Mouse (Mus musculus): ENCODE results near the gene Ang5. TPM values are rescaled to one million over a fixed set of nuclear protein-coding genes. Genes with fewer than 3 reads are reported as not detected.

The Ang5 gene
- polyA plus RNA-seq, 1 experiment from 2014 or later, result not detected

Other genes with a start within 250 kb of the Ang5 start
- not detected in 2 replicates for gene Gm16506, start 229.6 kb upstream of the Ang5 start, polyA plus RNA-seq (2014; fragmentation: Nextera tagmentation; extraction: Ambion mirVana)
- not detected in 2 replicates for gene Gm6526, start 209.2 kb upstream of the Ang5 start, polyA plus RNA-seq (2014; fragmentation: Nextera tagmentation; extraction: Ambion mirVana)
- gene Gm8180, start 172.3 kb upstream of the Ang5 start, polyA plus RNA-seq (2014; fragmentation: Nextera tagmentation; extraction: Ambion mirVana), result not detected in 2 replicates
- gene Ear1, start 81.6 kb upstream of the Ang5 start, polyA plus RNA-seq (2014; fragmentation: Nextera tagmentation; extraction: Ambion mirVana), result not detected in 2 replicates
- gene Ear10, start 33.5 kb upstream of the Ang5 start, polyA plus RNA-seq (2014; fragmentation: Nextera tagmentation; extraction: Ambion mirVana), result not detected in 2 replicates
- gene Gm8113, start 31.7 kb upstream of the Ang5 start, polyA plus RNA-seq (2014; fragmentation: Nextera tagmentation; extraction: Ambion mirVana), result 6.7 and 7.4 TPM in 2 replicates
- gene Ang6, start 45.2 kb downstream of the Ang5 start, polyA plus RNA-seq (2014; fragmentation: Nextera tagmentation; extraction: Ambion mirVana), result not detected in 2 replicates
- gene Ear2, start 145.6 kb downstream of the Ang5 start, polyA plus RNA-seq (2014; fragmentation: Nextera tagmentation; extraction: Ambion mirVana), result not detected in 2 replicates
- not detected in 2 replicates for gene Gm3327, start 166.8 kb downstream of the Ang5 start, polyA plus RNA-seq (2014; fragmentation: Nextera tagmentation; extraction: Ambion mirVana)
- not detected in 2 replicates for gene Gm8212, start 240.6 kb downstream of the Ang5 start, polyA plus RNA-seq (2014; fragmentation: Nextera tagmentation; extraction: Ambion mirVana)

All from neural tube, embryonic 11.5 days (tissue).